Mouse (Mus musculus) hindbrain, postnatal 0 days (tissue): ENCODE data around the gene Mcu. TPM values are rescaled to one million over a fixed set of nuclear protein-coding genes. Genes with fewer than 3 reads are reported as not detected.
A peak's percentile ranks its signal among the peaks of the same experiment; 100 is the strongest.

Experiments used
- ATAC-seq: fragments of 200-750 bp; cut with Nextera tagmentation; 2 replicates; pipeline ENCODE4 v1.8.0; 2017; ENCODE audit warnings: mild to moderate bottlenecking, moderate TSS enrichment, moderate library complexity
- DNase-seq: peaks from one replicate; pipeline ENCODE4 v3.0.0-alpha.2; 2015; ENCODE audit warnings: low spot score
- H3K27ac ChIP-seq: fragments of 300-500 bp; sonication (generic); 2 replicates; pipeline ENCODE4 v1.5.1; 2014; ENCODE audit warnings: mild to moderate bottlenecking
- H3K27me3 ChIP-seq: fragments of 300-500 bp; sonication (generic); 2 replicates; pipeline ENCODE4 v1.6.1; 2014; ENCODE audit warnings: low read length, mixed read lengths; ENCODE audit not compliant: insufficient read depth
- H3K36me3 ChIP-seq: fragments of 300-500 bp; sonication (generic); 2 replicates; pipeline ENCODE4 v1.6.1; 2014; ENCODE audit warnings: low read length, mixed read lengths; ENCODE audit not compliant: insufficient read depth
- H3K4me1 ChIP-seq: fragments of 300-500 bp; sonication (generic); 2 replicates; pipeline ENCODE4 v1.6.1; 2014; ENCODE audit warnings: antibody characterized with exemption, low read length, mixed read lengths; ENCODE audit not compliant: insufficient read depth
- H3K4me2 ChIP-seq: fragments of 300-500 bp; sonication (generic); 2 replicates; pipeline ENCODE4 v1.6.1; 2014; ENCODE audit warnings: low read depth, mild to moderate bottlenecking, low read length, moderate library complexity, mixed read lengths
- H3K4me3 ChIP-seq: fragments of 300-500 bp; sonication (generic); 2 replicates; pipeline ENCODE4 v1.5.1; 2014; ENCODE audit warnings: low read length
- H3K9ac ChIP-seq: fragments of 300-500 bp; sonication (generic); replicated peaks from 2 replicates; pipeline ENCODE4 v1.6.1; 2014; ENCODE audit warnings: mild to moderate bottlenecking, low read length, moderate library complexity, mixed read lengths
- H3K9me3 ChIP-seq: fragments of 300-500 bp; sonication (generic); 2 replicates; pipeline ENCODE4 v1.6.1; 2016; ENCODE audit warnings: low read length, mixed read lengths
- CTCF ChIP-seq: IDR thresholded peaks from 2 replicates; pipeline ENCODE4 v1.5.1; 2016; ENCODE audit warnings: antibody characterized with exemption, control low read depth, low read depth
- WGBS: fragments of 180-500 bp; shearing (Covaris S2); extraction: QIAGEN DNeasy Blood & Tissue Kit; methylation state at CpG from one replicate; pipeline ENCODE4 v1.1.7; 2014; 5-methylcytosine and 5-hydroxymethylcytosine counted together
- polyA plus RNA-seq: library from polyadenylated mRNA; unstranded; fragments of >200 nt; fragmentation: Nextera tagmentation; extraction: Ambion mirVana; gene quantifications from 2 replicates; pipeline ENCODE4 v1.2.1, GENCODE M21; 2015
- total RNA-seq: library from RNA; depleted of rRNA; stranded (reverse); fragments of >200 nt; gene quantifications from 2 replicates; pipeline ENCODE4 v1.2.3, GENCODE M21; 2014

The Mcu gene
- total and polyA plus RNA-seq, 2 experiments from 2014 or later = 33.4 to 44.9 TPM

GRCm38 (mm10) chr10:59552456-59552855 lies 64.0 kb downstream of the Mcu start:
- Histone ChIP-seq H3K9ac (no peak overlapping the region), H3K4me3 (no peak overlapping the region), H3K4me2 (no peak overlapping the region), H3K9me3 (no peaks in the 10 kb centered on the region), H3K27me3 (no peaks in the 10 kb centered on the region), H3K36me3 (no peaks in the 10 kb centered on the region), H3K4me1 (no peaks in the 10 kb centered on the region), H3K27ac (no peak overlapping the region)
- ATAC-seq (no peak), DNase-seq (peak; percentile 33)
- 42% methylated on average over 1 of the region's 1 CpGs for WGBS
- TF ChIP-seq CTCF = no peak

GRCm38 (mm10) chr10:59548768-59549333 lies 67.6 kb downstream of the Mcu start:
- 75% methylated on average over 11 of the region's 11 CpGs for WGBS
- H3K27me3 ChIP-seq = no peaks in the 10 kb centered on the region
- H3K9me3 ChIP-seq = 0 out of 2 replicates have a peak, but pooled peaks cover 6% of the 10 kb centered on the region
- H3K36me3 ChIP-seq = no peaks in the 10 kb centered on the region
- H3K4me1 ChIP-seq = no peaks in the 10 kb centered on the region
- no peak overlapping the region for H3K9ac ChIP-seq
- H3K4me3 ChIP-seq = no peak overlapping the region
- DNase-seq (no peak), ATAC-seq (no peak)
- no peak for TF ChIP-seq CTCF
- H3K4me2 ChIP-seq = no peak overlapping the region
- H3K27ac ChIP-seq = no peak overlapping the region

- H3K27ac ChIP-seq = no peak overlapping the region
- ATAC-seq = no peak
- 42% methylated on average over 6 of the region's 6 CpGs for WGBS
- H3K4me2 ChIP-seq = no peak overlapping the region
- no peaks in the 10 kb centered on the region for H3K4me1 ChIP-seq
- H3K36me3 ChIP-seq = no peaks in the 10 kb centered on the region
- 0 out of 2 replicates have a peak, but pooled peaks cover 6% of the 10 kb centered on the region for H3K9me3 ChIP-seq
- no peak overlapping the region for H3K9ac ChIP-seq
- DNase-seq = no peak
- no peak for TF ChIP-seq CTCF
- no peak overlapping the region for H3K4me3 ChIP-seq
- no peaks in the 10 kb centered on the region for H3K27me3 ChIP-seq
These were observed 68.3 kb downstream of the Mcu start for GRCm38 (mm10) chr10:59548211-59548610.

- H3K27me3 ChIP-seq = no peaks in the 10 kb centered on the region
- H3K9me3 ChIP-seq = 0 out of 2 replicates have a peak, but pooled peaks cover 6% of the 10 kb centered on the region
- TF ChIP-seq CTCF = no peak
- H3K4me3 ChIP-seq = no peak overlapping the region
- H3K36me3 ChIP-seq = no peaks in the 10 kb centered on the region
- H3K27ac ChIP-seq = no peak overlapping the region
- DNase-seq = no peak
- no peak for ATAC-seq
- H3K4me1 ChIP-seq = no peaks in the 10 kb centered on the region
- WGBS = 26% methylated on average over 7 of the region's 7 CpGs
- H3K4me2 ChIP-seq = 0 out of 2 replicates have a peak overlapping the region, but pooled peaks have one; percentile 8
- no peak overlapping the region for H3K9ac ChIP-seq
These were observed 69.1 kb downstream of the Mcu start for GRCm38 (mm10) chr10:59547426-59547825.

GRCm38 (mm10) chr10:59545169-59545568 lies 71.3 kb downstream of the Mcu start:
- H3K27ac ChIP-seq = no peak overlapping the region
- H3K4me2 ChIP-seq = no peak overlapping the region
- 0 out of 2 replicates have a peak, but pooled peaks cover 6% of the 10 kb centered on the region for H3K9me3 ChIP-seq
- no peaks in the 10 kb centered on the region for H3K36me3 ChIP-seq
- no peak overlapping the region for H3K4me3 ChIP-seq
- no peaks in the 10 kb centered on the region for H3K27me3 ChIP-seq
- H3K4me1 ChIP-seq = no peaks in the 10 kb centered on the region
- 96% methylated on average over 7 of the region's 7 CpGs for WGBS
- no peak overlapping the region for H3K9ac ChIP-seq
- no peak for DNase-seq
- no peak for TF ChIP-seq CTCF
- ATAC-seq = no peak

- Histone ChIP-seq H3K9me3 (0 out of 2 replicates have a peak, but pooled peaks cover 6% of the 10 kb centered on the region), H3K27me3 (no peaks in the 10 kb centered on the region), H3K4me2 (no peak overlapping the region), H3K4me3 (no peak overlapping the region), H3K27ac (no peak overlapping the region), H3K36me3 (no peaks in the 10 kb centered on the region), H3K4me1 (0 out of 2 replicates have a peak, but pooled peaks cover 6% of the 10 kb centered on the region), H3K9ac (no peak overlapping the region)
- 91% methylated on average over 9 of the region's 9 CpGs for WGBS
- TF ChIP-seq CTCF = no peak
- ATAC-seq (no peak), DNase-seq (no peak)
These were observed 73.1 kb downstream of the Mcu start for GRCm38 (mm10) chr10:59543351-59543750.

GRCm38 (mm10) chr10:59541466-59541865 lies 75.0 kb downstream of the Mcu start:
- ATAC-seq (no peak), DNase-seq (no peak)
- Histone ChIP-seq H3K9me3 (0 out of 2 replicates have a peak, but pooled peaks cover 6% of the 10 kb centered on the region), H3K4me2 (no peak overlapping the region), H3K27me3 (no peaks in the 10 kb centered on the region), H3K27ac (no peak overlapping the region), H3K9ac (no peak overlapping the region), H3K4me3 (no peak overlapping the region), H3K36me3 (no peaks in the 10 kb centered on the region), H3K4me1 (0 out of 2 replicates have a peak, but pooled peaks cover 6% of the 10 kb centered on the region)
- TF ChIP-seq CTCF = no peak
- WGBS = 79% methylated on average over 11 of the region's 11 CpGs
